Mouse (Mus musculus) liver, adult 2 months (tissue): Measurements from ENCODE around the gene Engase. TPM values are rescaled to one million over a fixed set of nuclear protein-coding genes. Genes with fewer than 3 reads are reported as not detected.

Experiments
- DNase-seq: peaks from one replicate; pipeline ENCODE4 v3.0.0-alpha.2; 2011; ENCODE audit warnings: low read depth, low spot score; ENCODE audit errors: extremely low read depth
- H3K27ac ChIP-seq: fragments of 200-500 bp; replicated peaks from 2 replicates; pipeline ENCODE4 v1.5.1; 2012; ENCODE audit warnings: low read depth, mild to moderate bottlenecking, control low read depth, inconsistent platforms, low read length; ENCODE audit not compliant: insufficient read depth
- H3K27me3 ChIP-seq: fragments of 200-500 bp; 2 replicates; pipeline ENCODE4 v1.6.1; 2012; ENCODE audit warnings: mild to moderate bottlenecking, moderate library complexity, low read length, inconsistent platforms; ENCODE audit not compliant: control insufficient read depth, insufficient read depth
- H3K36me3 ChIP-seq: fragments of 200-500 bp; 2 replicates; pipeline ENCODE4 v1.6.1; 2012; ENCODE audit warnings: low read length, inconsistent platforms; ENCODE audit not compliant: control insufficient read depth, insufficient read depth
- H3K4me1 ChIP-seq: fragments of 200-500 bp; 2 replicates; pipeline ENCODE4 v1.6.1; 2011; ENCODE audit warnings: low read length; ENCODE audit not compliant: control insufficient read depth, insufficient read depth
- H3K4me3 ChIP-seq: fragments of 200-500 bp; 2 replicates; pipeline ENCODE4 v1.5.1; 2011; ENCODE audit warnings: low read depth, mild to moderate bottlenecking, control low read depth, low read length, moderate library complexity; ENCODE audit not compliant: insufficient read depth
- H3K79me2 ChIP-seq: fragments of 200-500 bp; 2 replicates; pipeline ENCODE4 v1.6.1; 2012; ENCODE audit warnings: inconsistent platforms, mild to moderate bottlenecking, low read length, moderate library complexity; ENCODE audit not compliant: control insufficient read depth, insufficient read depth
- H3K9ac ChIP-seq: fragments of 200-500 bp; 2 replicates; pipeline ENCODE4 v1.6.1; 2012; ENCODE audit warnings: low read depth, mild to moderate bottlenecking, control low read depth, inconsistent platforms, low read length
- CTCF ChIP-seq: fragments of 200-500 bp; IDR thresholded peaks from 2 replicates; pipeline ENCODE4 v1.5.1; 2011; ENCODE audit warnings: low read depth, low read length, control low read depth
- POLR2A ChIP-seq: fragments of 200-500 bp; IDR thresholded peaks from 2 replicates; pipeline ENCODE4 v1.6.1; 2011; ENCODE audit warnings: low read length, control low read depth; ENCODE audit not compliant: insufficient read depth; ENCODE audit errors: extremely low read depth
- WGBS: fragments of 180-500 bp; shearing (Covaris S2); methylation state at CpG from one replicate; pipeline ENCODE4 v1.1.7; 2018; 5-methylcytosine and 5-hydroxymethylcytosine counted together
- polyA plus RNA-seq: library from polyadenylated mRNA; depleted of rRNA; stranded (reverse); fragments of >200 nt; gene quantifications from 2 replicates; pipeline ENCODE4 v1.2.3, GENCODE M21; 2012
- total RNA-seq: library from RNA; depleted of rRNA; stranded (reverse); fragments of >200 nt; gene quantifications from 2 replicates; pipeline ENCODE4 v1.2.3, GENCODE M21; 2014

The Engase gene
- total and polyA plus RNA-seq, 2 experiments: 3.0 to 8.3 TPM

DNA sequence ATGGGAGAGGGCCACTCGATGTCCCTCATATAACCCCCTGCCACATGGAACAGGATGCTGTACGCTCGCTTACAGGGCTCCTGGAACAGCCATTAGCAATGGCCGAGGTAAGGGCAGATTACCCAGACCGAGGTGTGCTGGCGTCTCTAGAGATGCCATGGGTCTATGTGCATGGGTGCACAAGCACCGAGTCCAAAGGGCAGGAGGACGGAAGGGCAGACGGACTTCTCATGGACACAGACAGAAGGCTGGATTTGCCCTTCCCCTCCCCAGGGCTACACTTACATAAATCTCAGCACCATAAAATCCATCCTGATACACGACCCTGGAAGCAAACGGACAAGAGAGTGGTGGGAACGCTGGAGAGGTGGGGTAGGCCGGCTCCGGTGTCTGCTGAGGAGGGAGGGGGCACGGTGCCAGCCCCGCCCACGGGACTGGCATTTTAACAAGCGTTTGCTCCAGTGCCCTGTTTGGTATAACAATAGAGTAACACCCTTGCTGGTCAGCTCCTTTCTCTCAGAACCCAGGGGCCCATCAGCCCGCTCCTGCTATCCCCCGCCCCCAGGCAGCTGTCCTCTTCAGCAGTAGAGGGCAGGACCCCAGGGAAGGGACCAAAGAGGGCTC is 19.5 kb downstream of the Engase start:
- H3K4me3 ChIP-seq: no peak overlapping the region
- TF ChIP-seq CTCF: no peak
- no peak for TF ChIP-seq POLR2A
- DNase-seq: peak; percentile 12
- no peak overlapping the region for H3K9ac ChIP-seq
- H3K36me3 ChIP-seq: no peaks in the 10 kb centered on the region
- H3K4me1 ChIP-seq: no peaks in the 10 kb centered on the region
- no peak overlapping the region for H3K27ac ChIP-seq
- WGBS: 58% methylated on average over 20 of the region's 20 CpGs
- no peaks in the 10 kb centered on the region for H3K79me2 ChIP-seq
- H3K27me3 ChIP-seq: no peaks in the 10 kb centered on the region

DNA sequence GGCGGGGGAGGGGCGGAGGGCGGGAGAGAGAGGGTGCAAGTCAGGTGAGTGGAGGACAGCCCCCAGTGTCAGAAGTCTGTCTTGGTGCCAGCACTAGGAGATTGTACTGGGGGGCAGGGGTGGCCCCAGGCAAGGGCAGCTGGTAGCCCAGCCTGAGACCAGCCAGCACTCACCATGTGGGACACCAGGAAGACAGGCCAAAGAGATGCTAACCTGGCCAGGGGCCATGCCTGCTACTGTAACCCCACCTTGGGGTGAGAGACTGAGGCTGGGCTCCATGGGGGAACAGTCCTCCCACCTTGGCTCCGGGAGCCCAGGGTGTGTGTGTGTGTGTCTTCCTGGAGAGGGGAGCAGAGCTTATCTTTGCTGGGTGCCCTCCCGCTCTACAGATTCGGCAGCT is 26.4 kb downstream of the Engase start:
- no peak overlapping the region for H3K27ac ChIP-seq

GRCm38 (mm10) chr11:118503418-118504179 is 27.0 kb downstream of the Engase start:
- no peaks in the 10 kb centered on the region for H3K79me2 ChIP-seq
- H3K27me3 ChIP-seq: no peaks in the 10 kb centered on the region
- H3K4me1 ChIP-seq: no peaks in the 10 kb centered on the region
- H3K4me3 ChIP-seq: no peak overlapping the region
- H3K27ac ChIP-seq: no peak overlapping the region
- no peak for TF ChIP-seq POLR2A
- TF ChIP-seq CTCF: no peak
- WGBS: 19% methylated on average over 34 of the region's 34 CpGs
- H3K9ac ChIP-seq: no peak overlapping the region
- DNase-seq: no peak
- H3K36me3 ChIP-seq: no peaks in the 10 kb centered on the region

More for the DNA sequence above, 26.4 kb downstream of the Engase start:
- DNase-seq: no peak
- H3K4me3 ChIP-seq: no peak overlapping the region
- TF ChIP-seq CTCF (no peak), POLR2A (no peak)
- WGBS: 45% methylated on average over 6 of the region's 6 CpGs
- H3K9ac ChIP-seq: no peak overlapping the region
- H3K4me1 ChIP-seq: no peaks in the 10 kb centered on the region
- H3K27me3 ChIP-seq: no peaks in the 10 kb centered on the region
- no peaks in the 10 kb centered on the region for H3K36me3 ChIP-seq
- no peaks in the 10 kb centered on the region for H3K79me2 ChIP-seq

GRCm38 (mm10) chr11:118504180-118504454 is 27.5 kb downstream of the Engase start:
- Histone ChIP-seq H3K4me1 (no peaks in the 10 kb centered on the region), H3K36me3 (no peaks in the 10 kb centered on the region), H3K9ac (no peak overlapping the region), H3K27me3 (no peaks in the 10 kb centered on the region), H3K27ac (no peak overlapping the region), H3K4me3 (no peak overlapping the region), H3K79me2 (no peaks in the 10 kb centered on the region)
- DNase-seq: no peak
- TF ChIP-seq POLR2A (no peak), CTCF (no peak)
- WGBS: 54% methylated on average over 5 of the region's 5 CpGs

GRCm38 (mm10) chr11:118507095-118507494 is 30.5 kb downstream of the Engase start:
- no peaks in the 10 kb centered on the region for H3K27me3 ChIP-seq
- 90% methylated on average over 6 of the region's 6 CpGs for WGBS

GRCm38 (mm10) chr11:118507904-118508303 is 31.3 kb downstream of the Engase start:
- Histone ChIP-seq H3K79me2 (no peaks in the 10 kb centered on the region), H3K36me3 (no peaks in the 10 kb centered on the region), H3K27ac (no peak overlapping the region), H3K9ac (no peak overlapping the region), H3K27me3 (no peaks in the 10 kb centered on the region), H3K4me3 (no peak overlapping the region), H3K4me1 (no peaks in the 10 kb centered on the region)
- peak; percentile 34 for DNase-seq
- TF ChIP-seq CTCF: peak; percentile 95
- no peak for TF ChIP-seq POLR2A
- 26% methylated on average over 5 of the region's 5 CpGs for WGBS

More at GRCm38 (mm10) chr11:118507095-118507494, 30.5 kb downstream of the Engase start:
- no peak overlapping the region for H3K9ac ChIP-seq
- TF ChIP-seq POLR2A (no peak), CTCF (no peak)
- no peak overlapping the region for H3K27ac ChIP-seq
- no peaks in the 10 kb centered on the region for H3K36me3 ChIP-seq
- no peaks in the 10 kb centered on the region for H3K79me2 ChIP-seq
- DNase-seq: no peak
- no peaks in the 10 kb centered on the region for H3K4me1 ChIP-seq
- H3K4me3 ChIP-seq: no peak overlapping the region
